Mouse (Mus musculus) heart, adult 2 months (tissue): ENCODE measurements around the gene Agxt. TPM values are rescaled to one million over a fixed set of nuclear protein-coding genes. Genes with fewer than 3 reads are reported as not detected.

Experiments used
- DNase-seq, 2 experiments: peaks; one replicate each; pipeline ENCODE4 v3.0.0; 2021
- H3K27ac ChIP-seq: fragments of 200-600 bp; 2 replicates; pipeline ENCODE4 v1.8.1; 2022
- H3K27me3 ChIP-seq: fragments of 200-500 bp; 2 replicates; pipeline ENCODE4 v1.6.1; 2012; ENCODE audit warnings: mild to moderate bottlenecking, low read length, inconsistent platforms, mixed read lengths; ENCODE audit not compliant: control insufficient read depth, insufficient read depth
- H3K36me3 ChIP-seq: fragments of 200-500 bp; 2 replicates; pipeline ENCODE4 v1.6.1; 2012; ENCODE audit warnings: low read length, inconsistent platforms; ENCODE audit not compliant: control insufficient read depth, insufficient read depth
- H3K4me1 ChIP-seq: fragments of 200-500 bp; 2 replicates; pipeline ENCODE4 v1.6.1; 2011; ENCODE audit warnings: low read length; ENCODE audit not compliant: control insufficient read depth, insufficient read depth
- H3K4me3 ChIP-seq: fragments of 200-600 bp; 2 replicates; pipeline ENCODE4 v1.8.1; 2022
- H3K79me2 ChIP-seq: fragments of 200-500 bp; replicated peaks from 2 replicates; pipeline ENCODE4 v1.6.1; 2012; ENCODE audit warnings: mild to moderate bottlenecking, inconsistent platforms, low read length, moderate library complexity, mixed read lengths; ENCODE audit not compliant: control insufficient read depth, insufficient read depth
- H3K9ac ChIP-seq: fragments of 200-500 bp; 2 replicates; pipeline ENCODE4 v1.6.1; 2012; ENCODE audit warnings: low read depth, mild to moderate bottlenecking, control low read depth, inconsistent platforms, low read length, mixed read lengths
- CTCF ChIP-seq: fragments of 200-600 bp; IDR thresholded peaks from 2 replicates; pipeline ENCODE4 v1.8.1; 2022; ENCODE audit warnings: antibody characterized with exemption, mild to moderate bottlenecking, moderate library complexity
- EP300 ChIP-seq: fragments of 200-500 bp; IDR thresholded peaks from 2 replicates; pipeline ENCODE4 v1.6.1; 2011; ENCODE audit warnings: low read depth, low read length, control low read depth; ENCODE audit not compliant: insufficient read depth
- POLR2A ChIP-seq: fragments of 200-500 bp; IDR thresholded peaks from 2 replicates; pipeline ENCODE4 v1.6.1; 2011; ENCODE audit warnings: mild to moderate bottlenecking, low read depth, low read length, control low read depth; ENCODE audit not compliant: insufficient read depth
- WGBS: fragments of 180-500 bp; shearing (Covaris S2); methylation state at CpG from one replicate; pipeline ENCODE4 v1.1.7; 2018; 5-methylcytosine and 5-hydroxymethylcytosine counted together
- intact Hi-C: fragments of 180-260 bp; cut with DNase I; formaldehyde crosslinking; loops from one replicate; pipeline ENCODE4 v1.15.1; 2025
- long read RNA-seq: library from polyadenylated mRNA; stranded (forward); transcript quantifications from one replicate; pipeline ENCODE4 v2.0.0, GENCODE M21; 2021
- polyA plus RNA-seq: library from polyadenylated mRNA; depleted of rRNA; stranded (reverse); fragments of >200 nt; gene quantifications from 2 replicates; pipeline ENCODE4 v1.2.3, GENCODE M21; 2012; rRNA removed
- total RNA-seq, 2 experiments: library from RNA; stranded (reverse); gene quantifications; 2 replicates each; pipeline ENCODE4 v1.2.3; 2021

The Agxt gene
- total RNA-seq (not detected), polyA plus RNA-seq (0.23 TPM in 1 of 2 replicates, not detected in the other)
- long read RNA-seq, result 0 reads

GRCm38 (mm10) chr1:93135036-93135526 is at the start of gene Agxt:
Agxt (plus strand) TSS chr1:93135240.
- no peak for TF ChIP-seq EP300
- TF ChIP-seq POLR2A, result no peak
- no peak for TF ChIP-seq CTCF
- Histone ChIP-seq H3K27ac (no peak within 1 kb of the TSS), H3K79me2 (no peaks in the 10 kb centered on the region), H3K9ac (no peak within 1 kb of the TSS), H3K27me3 (no peaks in the 10 kb centered on the region), H3K4me1 (no peaks in the 10 kb centered on the region), H3K4me3 (no peak within 1 kb of the TSS), H3K36me3 (no peaks in the 10 kb centered on the region)
- intact Hi-C loops, result no loop called here
- DNase-seq, result no peak
- WGBS, result 87% methylated on average over 12 of the region's 12 CpGs

- WGBS, result 79% methylated on average over 3 of the region's 3 CpGs
- no peak overlapping the region for H3K9ac ChIP-seq
- H3K4me3 ChIP-seq, result no peak overlapping the region
- no peak for TF ChIP-seq POLR2A
- TF ChIP-seq EP300, result no peak
- no peak for TF ChIP-seq CTCF
- no peak overlapping the region for H3K27ac ChIP-seq
- H3K79me2 ChIP-seq, result no peaks in the 10 kb centered on the region
- DNase-seq, result no peak
- intact Hi-C loops, result no loop called here
- H3K27me3 ChIP-seq, result no peaks in the 10 kb centered on the region
- no peaks in the 10 kb centered on the region for H3K36me3 ChIP-seq
- no peaks in the 10 kb centered on the region for H3K4me1 ChIP-seq
Measured at GRCm38 (mm10) chr1:93092582-93092981, 42.5 kb upstream of the Agxt start.

DNA sequence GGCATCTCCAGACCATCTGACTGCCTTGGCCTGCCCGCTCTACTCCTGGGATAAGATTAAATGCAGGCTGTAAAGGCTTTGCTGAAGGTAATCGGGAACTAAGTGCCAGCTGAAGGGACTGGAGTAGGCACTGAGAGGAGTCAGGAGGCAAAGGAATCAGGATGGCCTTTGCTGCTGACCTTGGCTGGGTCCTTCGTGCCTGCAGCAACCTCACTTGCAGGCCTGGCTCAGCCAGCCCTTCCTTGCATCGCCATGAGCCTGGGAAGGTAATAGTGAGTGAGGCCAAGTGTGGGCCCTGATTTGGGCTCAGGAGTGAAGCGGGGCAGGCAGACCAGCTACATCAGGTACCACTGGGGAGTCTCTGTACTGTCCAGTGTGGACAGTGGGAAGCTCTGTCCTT is 36.1 kb upstream of the Agxt start:
- intact Hi-C loops, result no loop called here
- H3K79me2 ChIP-seq, result no peaks in the 10 kb centered on the region
- no peak overlapping the region for H3K9ac ChIP-seq
- H3K4me3 ChIP-seq, result no peak overlapping the region
- H3K4me1 ChIP-seq, result no peaks in the 10 kb centered on the region
- 85% methylated on average over 5 of the region's 5 CpGs for WGBS
- DNase-seq, result no peak
- no peak for TF ChIP-seq POLR2A
- TF ChIP-seq CTCF, result no peak
- no peak for TF ChIP-seq EP300
- no peaks in the 10 kb centered on the region for H3K36me3 ChIP-seq
- no peak overlapping the region for H3K27ac ChIP-seq
- H3K27me3 ChIP-seq, result peaks cover 9% of the 10 kb centered on the region

GRCm38 (mm10) chr1:93100243-93100575 is 34.8 kb upstream of the Agxt start:
- Histone ChIP-seq H3K36me3 (no peaks in the 10 kb centered on the region), H3K27me3 (peaks cover 9% of the 10 kb centered on the region), H3K79me2 (no peaks in the 10 kb centered on the region), H3K9ac (peak overlapping the region; percentile 46), H3K4me3 (peak overlapping the region; percentile 50), H3K4me1 (no peaks in the 10 kb centered on the region), H3K27ac (no peak overlapping the region)
- WGBS, result 6% methylated on average over 18 of the region's 18 CpGs
- TF ChIP-seq CTCF, result no peak
- TF ChIP-seq EP300, result no peak
- TF ChIP-seq POLR2A, result no peak
- intact Hi-C loops, result no loop called here
- no peak for DNase-seq

- H3K9ac ChIP-seq, result peak overlapping the region; percentile 46
- H3K79me2 ChIP-seq, result no peaks in the 10 kb centered on the region
- peak overlapping the region; percentile 50 for H3K4me3 ChIP-seq
- H3K27ac ChIP-seq, result no peak overlapping the region
- H3K36me3 ChIP-seq, result no peaks in the 10 kb centered on the region
- TF ChIP-seq EP300 (no peak), POLR2A (no peak), CTCF (no peak)
- no peak for DNase-seq
- intact Hi-C loops, result no loop called here
- peaks cover 9% of the 10 kb centered on the region for H3K27me3 ChIP-seq
- no peaks in the 10 kb centered on the region for H3K4me1 ChIP-seq
- WGBS, result 2% methylated on average over 49 of the region's 49 CpGs
Measured at GRCm38 (mm10) chr1:93100576-93101491, 34.2 kb upstream of the Agxt start.

DNA sequence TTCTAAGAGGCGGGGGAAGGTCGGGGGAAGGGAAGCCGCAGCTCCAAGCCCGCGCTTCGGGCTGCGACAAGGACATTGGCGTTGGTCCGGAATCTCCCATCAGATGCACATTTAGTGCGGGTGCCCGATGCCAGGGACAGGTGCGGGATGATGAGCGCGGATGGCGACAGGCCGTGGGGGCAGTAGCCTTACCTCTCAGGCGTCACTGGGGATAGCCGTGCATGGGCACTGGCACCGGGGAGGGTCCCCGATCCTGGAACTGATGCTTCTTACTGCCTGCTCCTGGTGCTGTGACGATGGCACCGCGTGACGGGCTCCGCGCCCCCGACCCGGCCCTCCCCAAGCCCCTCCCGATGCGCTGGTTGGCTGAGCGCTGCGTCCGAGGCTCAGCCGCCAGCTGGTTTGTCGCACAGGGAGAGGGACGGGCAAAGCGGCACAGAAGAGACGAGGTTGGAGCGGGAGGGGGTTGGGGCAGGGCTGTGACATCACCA is 33.4 kb upstream of the Agxt start, which contains the start of gene Kif1a:
TSS of gene Kif1a (minus strand) at position 381 of the 491 bp plus-strand sequence.
- peak in 1 of 2 experiments; percentile 37 for DNase-seq
- Histone ChIP-seq H3K27me3 (peaks cover 9% of the 10 kb centered on the region), H3K36me3 (no peaks in the 10 kb centered on the region), H3K27ac (no peak within 1 kb of the TSS), H3K4me1 (no peaks in the 10 kb centered on the region), H3K9ac (peak within 1 kb of the TSS; percentile 46), H3K4me3 (peak within 1 kb of the TSS; percentile 50), H3K79me2 (no peaks in the 10 kb centered on the region)
- under 1% methylated on average over 39 of the region's 39 CpGs for WGBS
- no peak for TF ChIP-seq POLR2A
- no peak for TF ChIP-seq CTCF
- TF ChIP-seq EP300, result no peak
- intact Hi-C loops, result no loop called here
